Mouse (Mus musculus) fibroblast of lung, adult 2 months (primary cell): ENCODE results near the gene Ddx39b.
"Not testable (repeated sequence)": the region's sequence is repeated elsewhere in the genome, so short reads cannot be mapped to it uniquely, and the experiment has no call there.

Source experiments
- DNase-seq: peaks from one replicate; pipeline ENCODE4 v3.0.0-alpha.2; 2011; ENCODE audit warnings: low read depth

Gene Ddx39b

DNA sequence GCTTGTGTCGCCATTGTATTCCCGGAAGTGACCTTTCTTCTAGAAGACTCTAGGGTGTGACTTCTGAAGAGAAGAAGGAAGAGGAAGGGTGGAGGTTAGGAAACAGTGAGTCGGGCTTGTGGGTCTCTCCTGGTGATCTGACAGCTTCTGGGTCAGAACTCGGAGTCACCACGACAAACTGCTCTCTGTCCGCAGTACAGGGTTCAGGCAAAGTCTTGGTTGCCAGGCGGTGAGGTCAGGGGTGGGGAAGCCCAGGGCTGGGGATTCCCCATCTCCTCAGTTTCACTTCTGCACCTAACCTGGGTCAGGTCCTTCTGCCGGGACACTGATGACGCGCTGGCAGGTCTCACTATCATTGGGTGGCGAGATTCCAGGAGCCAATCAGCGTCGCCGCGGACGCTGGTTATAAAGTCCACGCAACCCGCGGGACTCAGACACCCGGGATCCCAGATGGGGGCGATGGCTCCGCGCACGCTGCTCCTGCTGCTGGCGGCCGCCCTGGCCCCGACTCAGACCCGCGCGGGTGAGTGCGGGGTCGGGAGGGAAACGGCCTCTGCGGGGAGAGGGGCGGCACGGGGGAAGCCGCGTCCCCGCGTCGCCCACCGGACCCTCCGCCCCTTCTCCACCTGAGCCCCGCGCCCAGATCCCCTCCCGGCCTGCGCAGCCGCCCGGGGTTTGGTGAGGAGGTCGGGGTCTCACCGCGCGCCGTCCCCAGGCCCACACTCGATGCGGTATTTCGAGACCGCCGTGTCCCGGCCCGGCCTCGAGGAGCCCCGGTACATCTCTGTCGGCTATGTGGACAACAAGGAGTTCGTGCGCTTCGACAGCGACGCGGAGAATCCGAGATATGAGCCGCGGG is 21.3 kb downstream of the Ddx39b start, which contains the start of gene H2-D1:
Gene H2-D1 (plus strand): TSS at position 67 of the 859 bp plus-strand sequence.
- DNase-seq: peak; percentile 72

- DNase-seq: no peak
Measured at GRCm38 (mm10) chr17:35263523-35263883, 22.0 kb downstream of the Ddx39b start.

GRCm38 (mm10) chr17:35267399-35268086 is 26.0 kb downstream of the Ddx39b start:
- no peak for DNase-seq

DNA sequence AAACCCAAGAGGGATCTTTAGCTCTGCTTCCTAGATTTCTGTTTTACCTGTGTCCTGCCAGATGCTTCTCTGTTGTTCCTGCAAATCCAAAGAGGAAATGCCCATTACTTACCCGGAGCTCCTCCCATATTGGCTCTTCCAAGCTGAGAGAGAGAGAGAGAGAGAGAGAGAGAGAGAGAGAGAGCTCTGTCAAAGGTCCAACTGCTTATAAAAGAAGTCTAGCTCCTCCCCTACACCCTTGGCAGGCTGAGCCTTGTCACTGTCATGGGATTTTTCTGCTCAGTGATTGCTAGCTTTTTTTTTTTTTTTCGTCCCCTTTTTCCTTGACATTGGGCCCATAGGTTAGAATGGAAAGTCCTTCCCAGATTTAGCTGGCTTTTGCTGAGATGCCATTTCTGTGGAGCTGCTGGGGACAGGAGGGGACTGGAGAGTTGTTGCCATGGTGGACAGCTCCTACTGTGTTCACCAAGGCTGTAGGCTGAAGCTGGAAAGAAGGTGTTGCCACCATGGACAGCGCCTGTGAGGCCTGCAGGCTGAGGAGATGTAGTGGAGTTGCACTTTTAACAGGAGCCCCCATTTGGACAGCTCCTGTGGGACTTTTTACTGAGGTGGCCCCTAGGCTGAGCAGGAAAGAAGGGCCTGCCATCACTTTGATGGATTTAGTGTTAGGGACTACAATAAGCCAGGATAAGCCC is 28.3 kb downstream of the Ddx39b start:
- no peak for DNase-seq

DNA sequence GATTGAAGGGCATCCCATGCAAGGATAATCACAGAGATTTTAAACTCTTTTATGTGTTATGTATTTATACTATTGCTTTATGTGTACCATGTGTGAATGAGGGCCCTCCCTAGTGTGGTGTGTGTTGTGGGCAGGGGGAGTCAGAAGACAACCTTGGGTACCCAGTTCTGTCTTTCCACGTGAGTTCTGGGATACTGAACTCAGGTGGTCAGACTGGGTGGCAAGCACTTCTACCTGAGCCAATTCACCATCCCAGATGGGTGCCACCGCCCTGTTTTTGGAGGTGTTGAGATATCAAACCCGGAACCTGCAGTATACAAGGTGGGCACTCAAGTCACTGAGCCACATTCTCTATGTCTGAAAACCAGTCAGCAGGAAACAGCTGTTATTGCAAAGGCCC is 30.7 kb downstream of the Ddx39b start:
- no peak for DNase-seq

GRCm38 (mm10) chr17:35274770-35275169 is 33.2 kb downstream of the Ddx39b start:
- DNase-seq: peak; percentile 17

GRCm38 (mm10) chr17:35276304-35276864 is 34.8 kb downstream of the Ddx39b start:
- no peak for DNase-seq

- no peak for DNase-seq
Measured at GRCm38 (mm10) chr17:35278049-35278448, 36.5 kb downstream of the Ddx39b start.

DNA sequence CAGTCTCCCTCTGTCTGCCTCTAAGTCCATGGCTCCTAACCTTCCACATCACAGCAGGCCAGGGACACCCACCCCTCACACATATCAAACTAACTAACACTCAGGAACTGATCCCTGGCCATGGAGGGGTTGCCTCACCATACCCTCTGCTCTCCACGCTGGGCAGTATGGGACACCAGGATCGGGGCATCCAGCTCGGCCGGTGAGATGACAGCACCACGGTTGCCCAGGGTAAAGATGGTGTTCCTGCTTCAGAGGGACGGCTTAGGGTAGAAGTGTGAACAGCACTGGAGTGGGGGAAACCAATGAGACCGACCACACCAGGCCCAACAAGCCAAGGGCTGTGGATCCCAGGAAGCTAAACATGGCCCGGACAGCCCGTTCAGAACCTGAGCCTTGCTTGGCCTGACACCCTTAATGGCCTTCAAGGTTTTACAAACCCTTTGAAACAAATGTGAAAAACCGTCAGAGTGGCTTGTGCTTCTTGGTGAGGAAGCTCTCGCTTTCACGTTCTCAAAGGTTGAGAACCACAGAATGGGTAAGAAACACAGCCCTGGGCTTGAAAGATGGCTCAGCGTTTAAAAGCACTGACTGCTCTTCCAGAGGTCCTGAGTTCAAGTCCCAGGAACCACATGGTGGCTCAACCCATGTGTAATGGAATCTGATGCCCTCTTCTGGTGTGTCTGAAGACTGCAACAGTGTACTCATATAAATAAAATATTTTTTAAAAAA is 37.6 kb downstream of the Ddx39b start:
- DNase-seq: no peak

GRCm38 (mm10) chr17:35280276-35280675 is 38.7 kb downstream of the Ddx39b start:
- DNase-seq: no peak

DNA sequence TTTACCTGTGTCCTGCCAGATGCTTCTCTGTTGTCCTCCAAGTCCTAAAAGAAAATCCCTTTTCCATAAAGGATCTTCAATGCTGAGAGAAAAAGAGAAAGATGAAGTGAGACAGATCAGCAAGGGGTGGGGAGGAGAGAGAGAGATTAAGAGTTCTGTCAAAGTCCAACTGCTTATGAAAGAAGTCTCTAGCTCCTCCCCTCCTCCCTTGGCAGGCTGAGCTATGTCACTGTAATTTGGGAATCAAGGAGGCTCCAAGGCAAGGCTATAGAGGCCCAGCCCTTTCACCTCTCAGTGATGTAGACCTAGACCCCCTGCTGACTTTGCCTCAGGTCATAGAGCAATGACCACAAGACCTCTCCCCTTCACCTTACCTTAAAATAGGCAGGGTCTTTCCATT is 43.9 kb downstream of the Ddx39b start:
- no peak for DNase-seq

DNA sequence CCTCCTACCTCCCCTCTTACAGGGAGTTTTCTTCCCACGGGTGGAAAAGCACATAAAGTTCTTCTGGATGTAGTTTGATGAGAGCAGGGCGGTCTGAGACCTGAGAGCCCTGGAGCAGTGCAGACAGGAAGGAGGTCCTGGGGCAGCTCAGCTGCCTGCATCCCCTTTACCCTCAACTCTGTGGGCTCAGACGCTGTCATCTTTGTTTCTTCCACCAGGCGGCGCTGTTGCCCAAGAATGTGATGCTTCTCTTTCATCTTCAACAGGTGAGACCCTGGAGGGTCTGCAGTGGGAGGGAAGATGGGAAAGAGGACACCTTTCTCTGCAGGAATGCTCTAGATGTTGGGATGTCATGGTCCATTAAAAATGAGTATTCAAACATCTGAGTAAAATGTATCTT is 54.2 kb downstream of the Ddx39b start:
- not testable (repeated sequence) for DNase-seq

- not testable (repeated sequence) for DNase-seq
Measured at GRCm38 (mm10) chr17:35300261-35300945, 58.9 kb downstream of the Ddx39b start.

GRCm38 (mm10) chr17:35301645-35302258 is 60.2 kb downstream of the Ddx39b start:
- peak; percentile 29 for DNase-seq

DNA sequence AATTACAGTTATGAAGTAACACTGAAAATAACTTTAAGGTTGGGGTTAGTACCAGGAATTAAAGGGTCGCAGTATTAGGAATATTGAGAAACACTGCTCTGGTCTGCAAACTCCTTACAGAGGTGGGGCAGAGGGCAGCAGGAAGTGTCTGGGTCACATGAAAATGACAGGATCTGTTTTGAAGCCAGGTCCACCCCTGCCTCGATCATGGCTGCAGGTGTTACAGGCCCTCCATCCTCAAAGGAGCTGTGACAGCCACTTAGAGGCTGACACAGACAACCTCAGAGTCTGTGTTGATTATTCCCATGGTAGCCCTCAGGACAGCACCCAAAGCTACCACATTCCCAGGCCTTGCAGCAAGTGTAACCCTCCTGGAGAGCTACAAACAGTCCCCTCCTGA is 61.7 kb downstream of the Ddx39b start:
- no peak for DNase-seq
